Mouse (Mus musculus) embryonic stem cell, embryonic (primary cell): ENCODE measurements at regions not wholly inside any gene's neighbourhood (a gene's known extent, or its start where the extent isn't known, plus 50 kb on each side); places are given as distances from the start of the nearest gene placed in this dataset.

Experiments used
- CTCF ChIA-PET, 4 experiments: fragments of 300-600 bp in 2 of 4; fragments of 350-600 bp in 2 of 4; sonication (Branson Sonifier 250); formaldehyde crosslinking; loops; one replicate each; lab custom pipeline; 2022; ENCODE audit warnings: inconsistent platforms in 2 of 4; lab: Charles Lee
- POLR2A ChIA-PET, 4 experiments: fragments of 300-600 bp in 2 of 4; fragments of 350-600 bp in 2 of 4; sonication (Branson Sonifier 250); formaldehyde crosslinking; loops; one replicate each; lab custom pipeline; 2022; ENCODE audit warnings: antibody characterized with exemption in 4 of 4, inconsistent platforms in 1 of 4; lab: Charles Lee

- ChIA-PET POLR2A (interaction anchor here in 2 of 4 experiments (0.7 to 1.0 kb wide), 2 partner anchors 8 to 23 kb away, joined by 3 to 5 read pairs; no protein-coding TSS in a partner anchor), CTCF (no interaction called here)
Observed at GRCm38 (mm10) chr1:61415426-61416195, 223.0 kb upstream of the Pard3b start.

- CTCF ChIA-PET = no interaction called here
- POLR2A ChIA-PET = interaction anchor here in 2 of 4 experiments (0.5 to 1.6 kb wide), 3 partner anchors 10 to 262 kb away, joined by 3 read pairs; no protein-coding TSS in a partner anchor
Observed at GRCm38 (mm10) chr1:61418396-61418795, 220.2 kb upstream of the Pard3b start.

- POLR2A ChIA-PET = no interaction called here
- CTCF ChIA-PET = no interaction called here
Observed at GRCm38 (mm10) chr1:61419839-61420238, 218.8 kb upstream of the Pard3b start.

- ChIA-PET POLR2A (no interaction called here), CTCF (no interaction called here)
Observed at GRCm38 (mm10) chr1:61423253-61423652, 215.4 kb upstream of the Pard3b start.

- CTCF ChIA-PET = no interaction called here
- POLR2A ChIA-PET = no interaction called here
Observed at GRCm38 (mm10) chr1:61428706-61429501, 209.7 kb upstream of the Pard3b start.

GRCm38 (mm10) chr1:61437603-61438002 lies 201.0 kb upstream of the Pard3b start:
- POLR2A ChIA-PET = no interaction called here
- CTCF ChIA-PET = interaction anchor here in 1 of 4 experiments (0.6 kb wide), 1 partner anchor 423 kb away, joined by 8 read pairs; no protein-coding TSS in a partner anchor

- ChIA-PET CTCF (interaction anchor here in 1 of 4 experiments (0.5 kb wide), 1 partner anchor 84 kb away, joined by 6 read pairs; no protein-coding TSS in a partner anchor), POLR2A (no interaction called here)
Observed at GRCm38 (mm10) chr1:61461435-61461834, 177.2 kb upstream of the Pard3b start.

- ChIA-PET CTCF (interaction anchor here in 1 of 4 experiments (0.7 kb wide), 1 partner anchor 9 kb away, joined by 3 read pairs; no protein-coding TSS in a partner anchor), POLR2A (no interaction called here)
Observed at GRCm38 (mm10) chr1:61470617-61471214, 167.9 kb upstream of the Pard3b start.

GRCm38 (mm10) chr1:61471779-61472578 lies 166.6 kb upstream of the Pard3b start:
- ChIA-PET POLR2A (no interaction called here), CTCF (no interaction called here)

GRCm38 (mm10) chr1:61472579-61473242 lies 165.9 kb upstream of the Pard3b start:
- ChIA-PET CTCF (no interaction called here), POLR2A (no interaction called here)

- POLR2A ChIA-PET = no interaction called here
Observed at GRCm38 (mm10) chr1:61485459-61485858, 153.2 kb upstream of the Pard3b start.

GRCm38 (mm10) chr1:61524886-61525285 lies 113.7 kb upstream of the Pard3b start:
- ChIA-PET CTCF (interaction anchor here in 3 of 4 experiments (0.5 to 1.0 kb wide), 4 partner anchors 154 to 1176 kb away, joined by 3 to 4 read pairs (median 4); no protein-coding TSS in a partner anchor), POLR2A (interaction anchor here in 1 of 4 experiments (0.7 kb wide), 1 partner anchor 217 kb away, joined by 3 read pairs; no protein-coding TSS in a partner anchor)

More at GRCm38 (mm10) chr1:61485459-61485858, 153.2 kb upstream of the Pard3b start:
- CTCF ChIA-PET = no interaction called here

GRCm38 (mm10) chr1:61525881-61526280 lies 112.7 kb upstream of the Pard3b start:
- ChIA-PET POLR2A (no interaction called here), CTCF (interaction anchor here in 2 of 4 experiments (0.6 to 1.0 kb wide), 2 partner anchors 528 to 1175 kb away, joined by 3 read pairs; no protein-coding TSS in a partner anchor)

GRCm38 (mm10) chr1:61528757-61529156 lies 109.9 kb upstream of the Pard3b start:
- CTCF ChIA-PET = interaction anchor here in 1 of 4 experiments (0.5 kb wide), 1 partner anchor 18 kb away, joined by 3 read pairs; no protein-coding TSS in a partner anchor
- POLR2A ChIA-PET = interaction anchor here in 3 of 4 experiments (0.6 to 0.7 kb wide), 3 partner anchors 19 to 1495 kb away, joined by 3 to 4 read pairs (median 3); no protein-coding TSS in a partner anchor

- CTCF ChIA-PET = no interaction called here
- POLR2A ChIA-PET = interaction anchor here in 1 of 4 experiments (0.6 kb wide), 1 partner anchor 1835 kb away, joined by 3 read pairs; no protein-coding TSS in a partner anchor
Observed at GRCm38 (mm10) chr1:61530166-61530565, 108.5 kb upstream of the Pard3b start.

GRCm38 (mm10) chr1:61531487-61531886 lies 107.1 kb upstream of the Pard3b start:
- POLR2A ChIA-PET = no interaction called here

GRCm38 (mm10) chr1:61540081-61540480 lies 98.5 kb upstream of the Pard3b start:
- ChIA-PET POLR2A (interaction anchor here in 1 of 4 experiments (0.5 kb wide), 1 partner anchor 1776 kb away, joined by 4 read pairs; no protein-coding TSS in a partner anchor), CTCF (no interaction called here)

More at GRCm38 (mm10) chr1:61531487-61531886, 107.1 kb upstream of the Pard3b start:
- CTCF ChIA-PET = no interaction called here
